Mouse (Mus musculus): ENCODE data around the gene Tspan14. TPM values are rescaled to one million over a fixed set of nuclear protein-coding genes. Genes with fewer than 3 reads are reported as not detected.

Gene Tspan14
- polyA plus RNA-seq, 1 experiment from 2014 or later = 65.3 TPM

DNA sequence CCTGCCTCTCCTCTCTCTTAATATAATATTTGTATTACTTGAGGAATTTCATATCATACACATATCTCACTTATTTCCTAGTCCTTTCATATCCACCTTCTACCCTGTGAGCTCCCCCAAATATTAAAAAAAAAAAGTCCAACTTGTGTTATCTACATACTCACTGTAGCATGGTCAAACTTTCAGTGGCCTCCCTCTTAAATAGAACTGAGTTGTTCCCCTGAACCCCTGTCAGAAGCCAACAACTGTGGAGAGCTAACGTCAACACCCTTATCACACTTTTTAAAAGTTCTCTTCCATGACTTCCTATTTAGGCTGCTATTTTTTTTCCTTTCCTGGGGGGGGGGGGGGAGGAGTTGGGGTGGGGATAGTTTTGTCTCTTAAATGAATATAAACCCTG lies 80.9 kb downstream of the Tspan14 start:
- H3K4me1 ChIP-seq (replicated peaks; ENCODE audit: control insufficient read depth, insufficient read depth, low read length) = peaks cover 12% of the 10 kb centered on the region; the same call in 1 of the 2 replicates
- WGBS = 11% methylated on average over 1 of the region's 1 CpGs
- DNase-seq (ENCODE audit: low spot score) (no peak), ATAC-seq (replicated peaks; ENCODE audit: low FRiP score) (peak; percentile 48)
- no peak overlapping the region for H3K4me2 ChIP-seq
- H3K27me3 ChIP-seq (replicated peaks; ENCODE audit: control insufficient read depth, insufficient read depth, low read length) = no peaks in the 10 kb centered on the region
- no peaks in the 10 kb centered on the region for H3K36me3 ChIP-seq (ENCODE audit: control insufficient read depth, insufficient read depth, low read length)
- no peaks in the 10 kb centered on the region for H3K9me3 ChIP-seq (ENCODE audit: control insufficient read depth, low read length)
- H3K27ac ChIP-seq (ENCODE audit: low read depth, low read length) = no peak overlapping the region
- H3K4me3 ChIP-seq (ENCODE audit: low read depth, low read length) = no peak overlapping the region
- H3K9ac ChIP-seq (ENCODE audit: low read depth, low read length) = no peak overlapping the region

DNA sequence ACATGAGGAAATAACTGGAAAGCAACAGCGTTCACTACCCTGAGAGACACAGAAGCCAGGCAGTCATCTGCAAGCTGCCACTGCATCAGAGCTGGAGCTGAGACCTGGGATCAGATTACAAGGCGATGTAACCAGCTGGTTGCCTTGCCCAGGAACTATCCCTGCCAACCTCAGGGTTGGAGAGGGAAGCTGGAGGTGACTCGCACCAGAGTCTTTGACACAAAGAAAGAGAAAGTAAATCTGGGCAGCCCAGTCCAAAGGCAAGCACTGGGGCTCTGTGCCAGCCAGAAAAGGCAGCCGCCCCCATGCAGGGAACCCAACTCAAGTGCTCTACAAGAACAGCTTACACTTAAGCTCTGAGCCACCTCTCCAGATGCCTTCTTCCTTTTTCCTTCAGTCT lies 81.4 kb downstream of the Tspan14 start:
- Histone ChIP-seq H3K27ac (ENCODE audit: low read depth, low read length) (no peak overlapping the region), H3K4me2 (no peak overlapping the region), H3K27me3 (replicated peaks; ENCODE audit: control insufficient read depth, insufficient read depth, low read length) (no peaks in the 10 kb centered on the region), H3K36me3 (ENCODE audit: control insufficient read depth, insufficient read depth, low read length) (no peaks in the 10 kb centered on the region), H3K4me3 (ENCODE audit: low read depth, low read length) (no peak overlapping the region), H3K9ac (ENCODE audit: low read depth, low read length) (no peak overlapping the region), H3K4me1 (replicated peaks; ENCODE audit: control insufficient read depth, insufficient read depth, low read length) (peaks cover 12% of the 10 kb centered on the region; the same call in 1 of the 2 replicates), H3K9me3 (ENCODE audit: control insufficient read depth, low read length) (no peaks in the 10 kb centered on the region)
- 41% methylated on average over 4 of the region's 4 CpGs for WGBS
- ATAC-seq (replicated peaks; ENCODE audit: low FRiP score) (no peak), DNase-seq (ENCODE audit: low spot score) (no peak)

DNA sequence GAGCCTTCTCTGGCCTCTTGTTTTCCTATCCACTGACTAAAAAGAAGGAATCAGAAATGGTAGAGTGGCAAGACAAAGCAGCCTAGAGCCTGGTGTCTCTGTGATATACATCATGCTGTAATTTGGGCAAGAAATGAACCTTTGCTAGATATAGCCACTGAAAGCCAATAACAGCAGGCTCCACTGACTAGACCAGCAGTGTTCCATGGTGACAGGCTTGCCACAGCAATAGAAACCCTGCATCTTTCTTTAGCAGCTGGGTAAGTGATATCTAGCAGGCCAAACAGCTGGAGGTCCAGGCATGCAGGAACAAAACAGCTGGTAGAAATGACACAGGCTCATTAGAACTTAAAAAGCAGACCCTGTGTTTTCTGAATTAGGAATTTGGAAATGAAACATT lies 92.0 kb downstream of the Tspan14 start:
- ATAC-seq (replicated peaks; ENCODE audit: low FRiP score) (no peak), DNase-seq (ENCODE audit: low spot score) (no peak)
- no peak overlapping the region for H3K4me2 ChIP-seq
- no peak overlapping the region for H3K9ac ChIP-seq (ENCODE audit: low read depth, low read length)
- H3K9me3 ChIP-seq (ENCODE audit: control insufficient read depth, low read length) = no peaks in the 10 kb centered on the region
- no peaks in the 10 kb centered on the region for H3K27me3 ChIP-seq (replicated peaks; ENCODE audit: control insufficient read depth, insufficient read depth, low read length)
- H3K36me3 ChIP-seq (ENCODE audit: control insufficient read depth, insufficient read depth, low read length) = no peaks in the 10 kb centered on the region
- no peak overlapping the region for H3K27ac ChIP-seq (ENCODE audit: low read depth, low read length)
- H3K4me3 ChIP-seq (ENCODE audit: low read depth, low read length) = no peak overlapping the region
- no peaks in the 10 kb centered on the region for H3K4me1 ChIP-seq (replicated peaks; ENCODE audit: control insufficient read depth, insufficient read depth, low read length)

DNA sequence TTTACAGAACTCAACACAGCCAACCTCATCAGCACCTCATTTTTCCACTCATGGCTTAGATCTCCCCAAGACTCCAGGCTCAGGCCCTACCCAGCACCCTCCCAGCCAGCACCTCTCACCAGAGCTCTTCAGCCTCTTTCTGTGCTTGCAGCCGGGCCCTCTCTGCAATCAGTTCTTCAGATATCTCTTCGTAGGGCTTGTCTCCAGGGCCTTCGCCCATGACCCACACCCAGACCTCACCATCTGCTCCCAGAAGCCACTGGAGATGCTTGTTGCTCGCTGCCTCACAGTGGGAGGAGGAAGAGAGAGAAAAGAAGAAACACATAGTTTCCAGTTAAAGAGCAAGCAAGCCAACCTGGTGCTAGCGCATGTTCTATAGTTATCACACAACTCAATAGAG lies 92.6 kb downstream of the Tspan14 start:
- H3K4me2 ChIP-seq = no peak overlapping the region
- DNase-seq (ENCODE audit: low spot score) (no peak), ATAC-seq (replicated peaks; ENCODE audit: low FRiP score) (peak; percentile 39; the same call in 1 of the 2 replicates)
- H3K9me3 ChIP-seq (ENCODE audit: control insufficient read depth, low read length) = no peaks in the 10 kb centered on the region
- no peak overlapping the region for H3K27ac ChIP-seq (ENCODE audit: low read depth, low read length)
- no peak overlapping the region for H3K9ac ChIP-seq (ENCODE audit: low read depth, low read length)
- H3K4me1 ChIP-seq (replicated peaks; ENCODE audit: control insufficient read depth, insufficient read depth, low read length) = no peaks in the 10 kb centered on the region
- H3K27me3 ChIP-seq (replicated peaks; ENCODE audit: control insufficient read depth, insufficient read depth, low read length) = no peaks in the 10 kb centered on the region
- H3K36me3 ChIP-seq (ENCODE audit: control insufficient read depth, insufficient read depth, low read length) = no peaks in the 10 kb centered on the region
- H3K4me3 ChIP-seq (ENCODE audit: low read depth, low read length) = no peak overlapping the region
- 77% methylated on average over 5 of the region's 5 CpGs for WGBS

DNA sequence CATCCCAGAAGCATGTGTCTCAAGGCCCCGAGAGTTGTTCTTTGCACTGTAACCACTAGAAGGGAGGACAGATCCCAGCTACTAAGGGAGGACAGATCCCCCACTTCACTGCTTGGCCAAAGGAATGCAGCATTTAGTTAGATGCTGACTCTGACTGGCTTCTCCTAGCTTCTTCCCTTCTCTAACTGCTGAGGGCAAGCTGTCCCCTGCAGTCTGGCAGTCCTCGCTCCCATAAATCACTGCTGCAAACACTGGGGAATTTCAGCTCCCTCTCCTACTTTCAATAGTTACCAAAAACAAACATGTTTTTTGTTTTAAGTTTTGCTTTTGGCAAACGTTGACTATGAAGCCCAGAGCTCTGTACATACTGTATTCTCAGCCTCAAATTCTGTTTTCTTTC lies 96.0 kb downstream of the Tspan14 start:
- no peak for ATAC-seq (replicated peaks; ENCODE audit: low FRiP score)
- Histone ChIP-seq H3K9ac (ENCODE audit: low read depth, low read length) (no peak overlapping the region), H3K4me1 (replicated peaks; ENCODE audit: control insufficient read depth, insufficient read depth, low read length) (no peaks in the 10 kb centered on the region), H3K36me3 (ENCODE audit: control insufficient read depth, insufficient read depth, low read length) (no peaks in the 10 kb centered on the region), H3K9me3 (ENCODE audit: control insufficient read depth, low read length) (no peaks in the 10 kb centered on the region), H3K4me2 (no peak overlapping the region), H3K4me3 (ENCODE audit: low read depth, low read length) (no peak overlapping the region), H3K27ac (ENCODE audit: low read depth, low read length) (no peak overlapping the region), H3K27me3 (replicated peaks; ENCODE audit: control insufficient read depth, insufficient read depth, low read length) (no peaks in the 10 kb centered on the region)
- DNase-seq (ENCODE audit: low spot score) = no peak
- 66% methylated on average over 3 of the region's 3 CpGs for WGBS

DNA sequence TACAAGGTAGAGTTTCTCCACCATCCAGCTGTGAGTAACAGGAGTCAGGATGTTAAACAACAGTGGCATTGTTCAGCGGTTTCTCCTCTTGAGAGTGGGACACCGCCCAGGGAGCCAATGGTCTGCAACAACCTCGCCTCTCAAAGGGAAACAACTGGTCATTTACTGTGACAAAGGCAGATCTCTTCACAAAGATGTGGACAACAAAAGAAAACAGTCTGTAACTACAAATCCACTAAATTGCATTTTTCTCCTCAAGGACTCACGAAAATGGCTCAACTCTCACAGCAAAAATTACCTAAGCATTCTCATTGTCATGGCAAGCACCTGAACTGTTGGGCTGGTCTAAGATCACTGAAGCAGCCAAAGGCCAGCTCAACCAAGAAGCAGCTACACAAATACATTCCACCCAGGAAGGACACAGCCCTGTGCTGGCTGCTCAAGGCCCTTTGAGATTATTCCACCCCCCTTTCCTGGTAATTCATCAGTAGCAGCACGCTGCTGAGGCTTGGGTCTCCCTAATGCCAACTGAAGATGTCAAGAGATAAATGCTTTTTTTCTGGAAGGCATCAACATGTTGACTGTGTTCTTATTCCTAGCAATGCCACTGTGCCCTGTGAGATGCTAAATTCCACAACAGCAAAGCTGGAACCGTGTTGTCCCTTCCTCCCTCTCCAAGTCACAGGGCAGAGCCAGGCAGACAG lies 101.6 kb downstream of the Tspan14 start:
- Histone ChIP-seq H3K36me3 (ENCODE audit: control insufficient read depth, insufficient read depth, low read length) (no peaks in the 10 kb centered on the region), H3K4me2 (no peak overlapping the region), H3K9ac (ENCODE audit: low read depth, low read length) (no peak overlapping the region), H3K27me3 (replicated peaks; ENCODE audit: control insufficient read depth, insufficient read depth, low read length) (no peaks in the 10 kb centered on the region), H3K4me1 (replicated peaks; ENCODE audit: control insufficient read depth, insufficient read depth, low read length) (no peaks in the 10 kb centered on the region), H3K27ac (ENCODE audit: low read depth, low read length) (no peak overlapping the region), H3K9me3 (ENCODE audit: control insufficient read depth, low read length) (no peaks in the 10 kb centered on the region), H3K4me3 (ENCODE audit: low read depth, low read length) (no peak overlapping the region)
- 80% methylated on average over 6 of the region's 6 CpGs for WGBS
- ATAC-seq (replicated peaks; ENCODE audit: low FRiP score) (no peak), DNase-seq (ENCODE audit: low spot score) (no peak)

DNA sequence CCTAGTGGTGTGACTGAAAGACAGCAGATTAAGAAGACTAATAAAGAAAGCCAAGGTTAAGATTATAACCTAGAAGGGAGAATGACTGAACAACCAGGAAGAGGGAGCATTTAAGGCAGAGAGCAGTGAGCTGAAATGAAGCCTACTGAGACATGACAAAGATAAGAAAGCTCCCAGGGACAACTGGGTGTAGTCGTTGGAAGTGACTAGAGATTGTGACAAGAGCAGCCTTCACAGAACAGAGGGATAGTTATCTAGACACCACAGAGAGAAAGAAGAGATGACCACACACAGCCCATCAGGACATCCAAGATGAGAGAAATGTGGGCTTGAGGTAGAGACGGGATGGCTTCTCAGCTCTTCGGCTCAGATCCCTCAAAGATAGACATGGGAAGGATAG lies 102.9 kb downstream of the Tspan14 start:
- Histone ChIP-seq H3K4me1 (replicated peaks; ENCODE audit: control insufficient read depth, insufficient read depth, low read length) (no peaks in the 10 kb centered on the region), H3K36me3 (ENCODE audit: control insufficient read depth, insufficient read depth, low read length) (no peaks in the 10 kb centered on the region), H3K9me3 (ENCODE audit: control insufficient read depth, low read length) (no peaks in the 10 kb centered on the region), H3K27me3 (replicated peaks; ENCODE audit: control insufficient read depth, insufficient read depth, low read length) (no peaks in the 10 kb centered on the region), H3K9ac (ENCODE audit: low read depth, low read length) (no peak overlapping the region), H3K4me2 (no peak overlapping the region), H3K27ac (ENCODE audit: low read depth, low read length) (no peak overlapping the region), H3K4me3 (ENCODE audit: low read depth, low read length) (no peak overlapping the region)
- 35% methylated on average over 3 of the region's 3 CpGs for WGBS
- ATAC-seq (replicated peaks; ENCODE audit: low FRiP score) (peak; percentile 86), DNase-seq (ENCODE audit: low spot score) (no peak)

DNA sequence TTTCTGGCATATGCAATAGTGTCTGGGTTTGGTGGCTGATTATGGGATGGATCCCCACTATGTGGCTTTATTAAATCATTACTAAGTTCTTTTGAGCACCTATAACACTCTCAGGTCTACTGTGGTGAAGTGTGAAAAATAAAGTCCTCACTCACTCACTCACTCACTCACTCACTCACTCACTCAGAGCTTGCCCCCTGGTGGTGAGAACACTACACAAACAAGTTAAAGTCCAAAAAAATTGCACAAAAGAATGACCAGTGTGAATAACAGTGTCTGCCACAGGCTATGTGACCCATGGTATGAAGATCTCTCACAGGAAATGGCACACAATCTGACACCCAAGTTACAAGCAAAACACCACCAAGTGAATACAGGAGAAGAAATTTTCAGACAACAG lies 103.6 kb downstream of the Tspan14 start:
- ATAC-seq (replicated peaks; ENCODE audit: low FRiP score) = no peak; the same call in 1 of the 2 replicates
- H3K9ac ChIP-seq (ENCODE audit: low read depth, low read length) = no peak overlapping the region
- no peaks in the 10 kb centered on the region for H3K36me3 ChIP-seq (ENCODE audit: control insufficient read depth, insufficient read depth, low read length)
- no peaks in the 10 kb centered on the region for H3K4me1 ChIP-seq (replicated peaks; ENCODE audit: control insufficient read depth, insufficient read depth, low read length)
- H3K27me3 ChIP-seq (replicated peaks; ENCODE audit: control insufficient read depth, insufficient read depth, low read length) = no peaks in the 10 kb centered on the region
- no peak overlapping the region for H3K4me2 ChIP-seq
- no peak overlapping the region for H3K4me3 ChIP-seq (ENCODE audit: low read depth, low read length)
- H3K27ac ChIP-seq (ENCODE audit: low read depth, low read length) = no peak overlapping the region
- no peaks in the 10 kb centered on the region for H3K9me3 ChIP-seq (ENCODE audit: control insufficient read depth, low read length)
- DNase-seq (ENCODE audit: low spot score) = no peak
